Mouse (Mus musculus) urinary bladder, postnatal 36 days (tissue): ENCODE results near the gene D430041D05Rik.

Source experiments
- DNase-seq, 2 experiments: peaks; one replicate each; pipeline ENCODE4 v3.0.0; 2022; ENCODE audit warnings: low spot score in 2 of 2, mixed read lengths in 1 of 2

The D430041D05Rik gene

GRCm38 (mm10) chr2:104351415-104352203, 59.2 kb downstream of the D430041D05Rik start:
- DNase-seq = no peak

GRCm38 (mm10) chr2:104337619-104338018, 73.2 kb downstream of the D430041D05Rik start:
- no peak for DNase-seq

- no peak for DNase-seq
Observed at GRCm38 (mm10) chr2:104335824-104336223, 75.0 kb downstream of the D430041D05Rik start.

GRCm38 (mm10) chr2:104333952-104334351, 76.9 kb downstream of the D430041D05Rik start:
- DNase-seq = no peak

GRCm38 (mm10) chr2:104332707-104333106, 78.1 kb downstream of the D430041D05Rik start:
- no peak for DNase-seq

- no peak for DNase-seq
Observed at GRCm38 (mm10) chr2:104331261-104331660, 79.6 kb downstream of the D430041D05Rik start.

- no peak for DNase-seq
Observed at GRCm38 (mm10) chr2:104327116-104327794, 83.6 kb downstream of the D430041D05Rik start.

GRCm38 (mm10) chr2:104323773-104324172, 87.0 kb downstream of the D430041D05Rik start:
- no peak for DNase-seq

- no peak for DNase-seq
Observed at GRCm38 (mm10) chr2:104323351-104323750, 87.5 kb downstream of the D430041D05Rik start.

- DNase-seq = no peak
Observed at GRCm38 (mm10) chr2:104320061-104320624, 90.7 kb downstream of the D430041D05Rik start.

- no peak for DNase-seq
Observed at GRCm38 (mm10) chr2:104319443-104319842, 91.4 kb downstream of the D430041D05Rik start.

- DNase-seq = no peak
Observed at GRCm38 (mm10) chr2:104318881-104319280, 91.9 kb downstream of the D430041D05Rik start.

GRCm38 (mm10) chr2:104318259-104318658, 92.6 kb downstream of the D430041D05Rik start:
- DNase-seq = no peak

GRCm38 (mm10) chr2:104317631-104318030, 93.2 kb downstream of the D430041D05Rik start:
- DNase-seq = no peak

GRCm38 (mm10) chr2:104316483-104316882, 94.3 kb downstream of the D430041D05Rik start:
- DNase-seq = no peak

- no peak for DNase-seq
Observed at GRCm38 (mm10) chr2:104313246-104313645, 97.6 kb downstream of the D430041D05Rik start.

GRCm38 (mm10) chr2:104307102-104307501, 103.7 kb downstream of the D430041D05Rik start:
- DNase-seq = no peak

- no peak for DNase-seq
Observed at GRCm38 (mm10) chr2:104305722-104306121, 105.1 kb downstream of the D430041D05Rik start.

GRCm38 (mm10) chr2:104299912-104300311, 110.9 kb downstream of the D430041D05Rik start:
- no peak for DNase-seq

GRCm38 (mm10) chr2:104299160-104299559, 111.7 kb downstream of the D430041D05Rik start:
- peak; percentile 10 to 29 for DNase-seq

- DNase-seq = no peak
Observed at GRCm38 (mm10) chr2:104286821-104287220, 124.0 kb downstream of the D430041D05Rik start.

GRCm38 (mm10) chr2:104283401-104283955, 127.3 kb downstream of the D430041D05Rik start:
- DNase-seq = no peak
